Comparison of ENCODE assay signal across 19 mouse cellular contexts in genomic region chr14:16229395-16229794, GRCm38 (mm10). TPM values are rescaled to one million over a fixed set of nuclear protein-coding genes. Genes with fewer than 3 reads are reported as not detected.
DNase-seq lines count a peak whose midpoint lies in the region; ATAC-seq and TF ChIP-seq lines count a peak whose summit lies in the region.
"Had no signal": no experiment of that assay in that cellular context is flagged by ENCODE, and none has a peak within 500 bp of the region (broad histone marks: within the 10 kb centered on the region; RNA-seq: fewer than 3 reads in every experiment).

No protein-coding gene starts in this region.

- H3K9me3 ChIP-seq in forebrain, embryonic 16.5 days (ENCODE audit: control insufficient read depth, low read length), result no peaks in the 10 kb centered on the region
- H3K9me3 ChIP-seq in forebrain, embryonic 10.5 days, result no peaks in the 10 kb centered on the region
- no peaks in the 10 kb centered on the region for H3K9me3 ChIP-seq in midbrain, postnatal 0 days (ENCODE audit: low read length)
- no peaks in the 10 kb centered on the region; the same call in 1 of the 2 replicates for H3K9me3 ChIP-seq in midbrain, embryonic 16.5 days (replicated peaks; ENCODE audit: control insufficient read depth, low read length, poor library complexity, severe bottlenecking)
- H3K9me3 ChIP-seq in neural tube, embryonic 15.5 days (replicated peaks), result no peaks in the 10 kb centered on the region
- H3K9me3 ChIP-seq in heart, embryonic 12.5 days (replicated peaks), result no peaks in the 10 kb centered on the region
- H3K9me3 ChIP-seq: embryonic facial prominence, embryonic 12.5 days; heart, embryonic 10.5 days; heart, embryonic 15.5 days had no signal

- H3K36me3 ChIP-seq in forebrain, embryonic 16.5 days (ENCODE audit: control insufficient read depth, insufficient read depth), result no peaks in the 10 kb centered on the region
- no peaks in the 10 kb centered on the region for H3K36me3 ChIP-seq in forebrain, embryonic 10.5 days (replicated peaks)
- H3K36me3 ChIP-seq in midbrain, postnatal 0 days (ENCODE audit: insufficient read depth, low read length), result no peaks in the 10 kb centered on the region
- no peaks in the 10 kb centered on the region for H3K36me3 ChIP-seq in midbrain, embryonic 16.5 days (ENCODE audit: control insufficient read depth, insufficient read depth, low read length)
- H3K36me3 ChIP-seq in neural tube, embryonic 15.5 days, result no peaks in the 10 kb centered on the region
- H3K36me3 ChIP-seq in heart, embryonic 12.5 days, result no peaks in the 10 kb centered on the region
- H3K36me3 ChIP-seq: embryonic facial prominence, embryonic 12.5 days; heart, embryonic 10.5 days; heart, embryonic 15.5 days had no signal

- peaks cover 2% of the 10 kb centered on the region; the same call in 1 of the 2 replicates for H3K4me1 ChIP-seq in forebrain, embryonic 16.5 days (replicated peaks; ENCODE audit: control insufficient read depth, insufficient read depth, low read length)
- H3K4me1 ChIP-seq in forebrain, embryonic 10.5 days, result no peaks in the 10 kb centered on the region
- no peaks in the 10 kb centered on the region for H3K4me1 ChIP-seq in midbrain, postnatal 0 days (ENCODE audit: insufficient read depth, low read length)
- H3K4me1 ChIP-seq in midbrain, embryonic 16.5 days (ENCODE audit: control insufficient read depth, insufficient read depth, low read length), result no peaks in the 10 kb centered on the region
- H3K4me1 ChIP-seq in neural tube, embryonic 15.5 days, result peaks cover 3% of the 10 kb centered on the region; the same call in 1 of the 2 replicates
- no peaks in the 10 kb centered on the region for H3K4me1 ChIP-seq in heart, embryonic 12.5 days (replicated peaks)
- H3K4me1 ChIP-seq: embryonic facial prominence, embryonic 12.5 days; heart, embryonic 10.5 days; heart, embryonic 15.5 days had no signal

- no peak for TF ChIP-seq CTCF in midbrain, postnatal 0 days (IDR thresholded peaks at IDR 0.05)
- no peak for TF ChIP-seq CTCF in brain, embryonic 14.5 days (IDR thresholded peaks at IDR 0.05; ENCODE audit: borderline replicate concordance, extremely low read depth, insufficient read depth, insufficient read length)

- TF ChIP-seq POLR2A in brain, embryonic 14.5 days (IDR thresholded peaks at IDR 0.05; ENCODE audit: borderline replicate concordance, extremely low read depth, insufficient read depth, insufficient read length, poor library complexity, severe bottlenecking), result no peak

- no peak overlapping the region for H3K4me2 ChIP-seq in forebrain, embryonic 16.5 days (ENCODE audit: low read length)
- no peak overlapping the region for H3K4me2 ChIP-seq in midbrain, postnatal 0 days (ENCODE audit: low read depth, low read length, poor library complexity, severe bottlenecking)
- no peak overlapping the region for H3K4me2 ChIP-seq in midbrain, embryonic 16.5 days (ENCODE audit: low read length)
- no peak overlapping the region for H3K4me2 ChIP-seq in neural tube, embryonic 15.5 days
- H3K4me2 ChIP-seq in heart, embryonic 12.5 days, result no peak overlapping the region
- H3K4me2 ChIP-seq: embryonic facial prominence, embryonic 12.5 days; heart, embryonic 15.5 days had no signal

- no peak overlapping the region for H3K27ac ChIP-seq in forebrain, embryonic 16.5 days (ENCODE audit: low read length)
- H3K27ac ChIP-seq in forebrain, embryonic 10.5 days, result no peak overlapping the region
- no peak overlapping the region for H3K27ac ChIP-seq in midbrain, postnatal 0 days (ENCODE audit: low read depth, low read length)
- H3K27ac ChIP-seq in midbrain, embryonic 16.5 days (ENCODE audit: low read length), result no peak overlapping the region
- H3K27ac ChIP-seq in neural tube, embryonic 15.5 days (replicated peaks), result no peak overlapping the region
- H3K27ac ChIP-seq in heart, embryonic 12.5 days (ENCODE audit: poor library complexity, severe bottlenecking), result no peak overlapping the region
- H3K27ac ChIP-seq: embryonic facial prominence, embryonic 12.5 days; heart, embryonic 10.5 days; heart, embryonic 15.5 days had no signal

- no peak overlapping the region for H3K9ac ChIP-seq in forebrain, embryonic 16.5 days (replicated peaks; ENCODE audit: low read depth, low read length)
- H3K9ac ChIP-seq in midbrain, postnatal 0 days (replicated peaks; ENCODE audit: low read length, poor library complexity, severe bottlenecking), result no peak overlapping the region
- no peak overlapping the region for H3K9ac ChIP-seq in midbrain, embryonic 16.5 days (ENCODE audit: low read depth, low read length)
- H3K9ac ChIP-seq in neural tube, embryonic 15.5 days (replicated peaks), result no peak overlapping the region
- H3K9ac ChIP-seq in heart, embryonic 12.5 days, result no peak overlapping the region
- H3K9ac ChIP-seq: embryonic facial prominence, embryonic 12.5 days; heart, embryonic 15.5 days had no signal

- DNase-seq in forebrain, embryonic 10.5 days (ENCODE audit: extremely low spot score, low spot score), result no peak
- DNase-seq in midbrain, postnatal 0 days (ENCODE audit: low spot score), result peak; percentile 24
- peak; percentile 64 for DNase-seq in brain, embryonic 14.5 days (ENCODE audit: low read depth)
- DNase-seq: adrenal gland, postnatal 10 days; cerebellum, adult 11-12 months; cerebellum, adult 9-10 months; cerebellum, postnatal 25 days; gastrocnemius, postnatal 36 days; heart, adult 18-20 months; heart, postnatal 14 days; kidney, adult 11 months had no signal

- no peaks in the 10 kb centered on the region for H3K27me3 ChIP-seq in forebrain, embryonic 16.5 days (replicated peaks; ENCODE audit: control insufficient read depth, insufficient read depth, low read length)
- no peaks in the 10 kb centered on the region for H3K27me3 ChIP-seq in forebrain, embryonic 10.5 days (ENCODE audit: poor library complexity, severe bottlenecking)
- H3K27me3 ChIP-seq in midbrain, postnatal 0 days (ENCODE audit: insufficient read depth, low read length), result no peaks in the 10 kb centered on the region
- H3K27me3 ChIP-seq in midbrain, embryonic 16.5 days (ENCODE audit: control insufficient read depth, insufficient read depth, low read depth, low read length), result no peaks in the 10 kb centered on the region
- no peaks in the 10 kb centered on the region for H3K27me3 ChIP-seq in neural tube, embryonic 15.5 days (replicated peaks)
- no peaks in the 10 kb centered on the region; the same call in 1 of the 2 replicates for H3K27me3 ChIP-seq in heart, embryonic 12.5 days (replicated peaks)
- H3K27me3 ChIP-seq: embryonic facial prominence, embryonic 12.5 days; heart, embryonic 15.5 days had no signal

- ATAC-seq in forebrain, embryonic 16.5 days, result peak; percentile 23; the same call in 1 of the 2 replicates
- ATAC-seq in midbrain, postnatal 0 days (ENCODE audit: low FRiP score), result no peak
- no peak for ATAC-seq in midbrain, embryonic 16.5 days
- 0 out of 2 replicates have a peak, but pooled peaks have one; percentile 13 for ATAC-seq in neural tube, embryonic 15.5 days (ENCODE audit: low FRiP score)
- ATAC-seq in heart, embryonic 12.5 days (ENCODE audit: insufficient number of reproducible peaks, low FRiP score), result no peak
- ATAC-seq: hindbrain, embryonic 16.5 days had no signal

- WGBS in forebrain, embryonic 16.5 days, result 25% methylated on average over 2 of the region's 2 CpGs
- 88% methylated on average over 2 of the region's 2 CpGs for WGBS in forebrain, embryonic 10.5 days
- WGBS in midbrain, postnatal 0 days, result 75% methylated on average over 2 of the region's 2 CpGs
- 68% methylated on average over 2 of the region's 2 CpGs for WGBS in midbrain, embryonic 16.5 days
- WGBS in neural tube, embryonic 15.5 days, result 41% methylated on average over 2 of the region's 2 CpGs
- 77% methylated on average over 2 of the region's 2 CpGs for WGBS in heart, embryonic 12.5 days

- H3K4me3 ChIP-seq in forebrain, embryonic 16.5 days (replicated peaks; ENCODE audit: low read length), result no peak overlapping the region
- H3K4me3 ChIP-seq in forebrain, embryonic 10.5 days, result no peak overlapping the region
- H3K4me3 ChIP-seq in midbrain, postnatal 0 days (ENCODE audit: low read depth, low read length), result no peak overlapping the region
- H3K4me3 ChIP-seq in midbrain, embryonic 16.5 days (ENCODE audit: low read depth, low read length), result no peak overlapping the region
- H3K4me3 ChIP-seq in neural tube, embryonic 15.5 days (replicated peaks), result no peak overlapping the region
- H3K4me3 ChIP-seq in heart, embryonic 12.5 days, result no peak overlapping the region
- H3K4me3 ChIP-seq: embryonic facial prominence, embryonic 12.5 days; heart, embryonic 10.5 days; heart, embryonic 15.5 days had no signal

RNA-seq across cellular contexts. Expression of gene Ngly1, which starts 19.7 kb away (rescaled TPM):
- 25.2 and 28.7 TPM in 2 replicates for polyA plus RNA-seq in forebrain, embryonic 16.5 days (2015; fragmentation: Nextera tagmentation; extraction: Ambion mirVana)
- 17.8 and 18.0 TPM in 2 replicates for polyA plus RNA-seq in forebrain, embryonic 10.5 days (2016; fragmentation: Nextera tagmentation; extraction: Ambion mirVana)
- total RNA-seq in midbrain, postnatal 0 days (2014; rRNA removed), result 16.4 and 27.4 TPM in 2 replicates
- polyA plus RNA-seq in midbrain, postnatal 0 days (2015; fragmentation: Nextera tagmentation; extraction: Ambion mirVana), result 23.7 and 23.8 TPM in 2 replicates
- 24.6 and 26.1 TPM in 2 replicates for polyA plus RNA-seq in midbrain, embryonic 16.5 days (2015; fragmentation: Nextera tagmentation; extraction: Ambion mirVana)
- 13.0 and 13.7 TPM in 2 replicates for polyA plus RNA-seq in brain, embryonic 14.5 days (2012; rRNA removed)
- polyA plus RNA-seq in neural tube, embryonic 15.5 days (2015; fragmentation: Nextera tagmentation; extraction: Ambion mirVana), result 27.1 and 32.7 TPM in 2 replicates
- polyA plus RNA-seq in heart, embryonic 12.5 days (2016; fragmentation: Nextera tagmentation; extraction: Ambion mirVana), result 23.8 and 25.0 TPM in 2 replicates

RNA-seq across cellular contexts. Expression of gene Oxsm, which starts 20.2 kb away (rescaled TPM):
- polyA plus RNA-seq in forebrain, embryonic 16.5 days (2015; fragmentation: Nextera tagmentation; extraction: Ambion mirVana), result 1.7 and 2.7 TPM in 2 replicates
- 1.3 and 1.6 TPM in 2 replicates for polyA plus RNA-seq in forebrain, embryonic 10.5 days (2016; fragmentation: Nextera tagmentation; extraction: Ambion mirVana)
- total RNA-seq in midbrain, postnatal 0 days (2014; rRNA removed), result 5.0 and 5.5 TPM in 2 replicates
- 1.3 TPM in 2 replicates for polyA plus RNA-seq in midbrain, postnatal 0 days (2015; fragmentation: Nextera tagmentation; extraction: Ambion mirVana)
- 2.5 and 2.8 TPM in 2 replicates for polyA plus RNA-seq in midbrain, embryonic 16.5 days (2015; fragmentation: Nextera tagmentation; extraction: Ambion mirVana)
- 3.2 and 4.3 TPM in 2 replicates for polyA plus RNA-seq in brain, embryonic 14.5 days (2012; rRNA removed)
- polyA plus RNA-seq in neural tube, embryonic 15.5 days (2015; fragmentation: Nextera tagmentation; extraction: Ambion mirVana), result 2.0 and 2.2 TPM in 2 replicates
- polyA plus RNA-seq in heart, embryonic 12.5 days (2016; fragmentation: Nextera tagmentation; extraction: Ambion mirVana), result 2.3 and 2.8 TPM in 2 replicates

Comparison
In these comparisons a context has a peak if more than half of its experiments do, and no peak if none do; other contexts are left out.
1. ATAC-seq: peak in forebrain, embryonic 16.5 days (single experiment) and neural tube, embryonic 15.5 days (single experiment); none in midbrain, postnatal 0 days (single experiment), midbrain, embryonic 16.5 days (single experiment) and heart, embryonic 12.5 days (single experiment).